Mouse (Mus musculus): ENCODE measurements around the gene Src. TPM values are rescaled to one million over a fixed set of nuclear protein-coding genes. Genes with fewer than 3 reads are reported as not detected.
"Not testable (repeated sequence)": the region's sequence is repeated elsewhere in the genome, so short reads cannot be mapped to it uniquely, and the experiment has no call there.

Gene Src
- total RNA-seq (2021): 10 to 100 TPM; 11.8 to 13.7 TPM

DNA sequence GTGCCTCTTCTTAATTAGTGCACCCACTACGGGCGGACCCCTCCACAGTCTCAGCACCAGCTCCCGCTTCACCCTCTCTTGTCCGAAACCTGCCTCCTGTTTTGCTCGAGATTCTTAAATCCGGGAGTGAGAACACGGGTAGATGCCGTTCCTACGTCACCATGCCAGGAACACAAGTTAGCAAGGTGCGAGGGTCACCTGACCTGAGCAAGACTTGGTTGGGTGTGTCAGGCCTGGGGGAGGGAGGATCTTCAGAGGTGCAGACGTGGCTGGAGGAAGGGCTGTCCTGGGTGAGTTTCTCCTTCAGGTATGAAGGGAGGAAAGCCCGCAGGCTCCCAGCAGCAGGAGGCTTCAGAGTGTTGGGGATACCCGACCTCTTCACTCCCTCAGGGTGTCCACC, at the start of gene Src:
Gene Src, plus strand, starts transcription at position 239 of the 400 bp plus-strand sequence.
- no peak for DNase-seq

DNA sequence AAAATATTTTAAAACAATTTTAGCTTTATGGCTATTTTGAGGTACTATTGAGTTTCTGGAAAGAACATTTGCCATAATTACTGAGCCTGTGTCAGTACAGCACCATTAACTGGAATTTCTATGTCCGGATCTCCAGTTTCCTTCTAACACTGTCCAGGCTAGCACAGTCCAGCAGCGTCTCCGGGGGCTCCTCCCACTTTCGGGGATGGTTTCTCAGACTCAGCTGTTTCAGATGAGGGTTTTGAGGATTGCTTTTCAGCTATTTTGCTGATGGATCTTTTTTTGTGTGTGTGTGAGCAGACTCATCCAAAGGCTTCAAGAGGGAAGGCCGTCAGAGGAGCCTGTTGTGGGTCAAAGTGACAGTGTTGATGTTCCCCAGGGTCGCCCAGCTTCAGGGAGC, 46.5 kb upstream of the Src start:
- DNase-seq: no peak

DNA sequence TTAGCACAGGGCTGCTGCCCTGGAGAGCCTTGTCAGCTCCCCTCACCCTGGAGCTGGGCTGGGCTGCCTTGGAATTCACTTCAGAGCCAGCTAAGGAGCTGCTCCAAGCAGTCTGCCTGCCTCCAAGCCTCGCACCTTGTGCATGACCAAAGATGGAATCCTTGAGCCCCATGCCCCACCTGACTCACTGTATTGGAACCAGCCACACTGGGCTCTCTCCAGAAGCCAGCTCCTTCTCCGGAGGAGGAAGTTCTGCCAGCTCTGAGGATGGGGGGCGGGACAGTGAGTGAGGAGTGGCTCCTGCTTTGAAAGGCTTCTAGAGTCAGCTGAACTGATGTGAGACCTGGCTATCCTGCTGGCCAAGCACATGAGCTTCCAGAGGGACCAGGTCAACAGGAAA, 44.6 kb upstream of the Src start:
- DNase-seq: no peak

DNA sequence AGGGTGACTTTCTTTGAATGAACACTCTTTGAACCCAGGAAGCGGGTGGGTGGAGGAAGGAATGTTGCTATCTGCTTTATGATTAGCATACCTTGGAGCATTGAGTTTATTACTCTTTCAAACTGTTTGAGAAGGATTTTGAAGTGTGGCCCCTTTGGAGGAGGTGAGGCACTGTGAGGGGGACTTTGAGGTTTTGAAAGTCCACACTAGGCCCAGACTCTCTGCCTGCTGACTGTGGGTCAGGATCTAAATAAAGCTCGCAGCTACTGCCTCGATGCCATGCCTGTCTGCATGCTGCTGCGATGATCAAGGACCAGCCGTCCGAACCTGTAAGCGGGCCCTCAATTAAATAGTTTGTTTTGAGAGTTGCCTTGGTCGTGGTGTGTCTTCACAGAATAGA, 43.2 kb upstream of the Src start:
- DNase-seq: no peak

DNA sequence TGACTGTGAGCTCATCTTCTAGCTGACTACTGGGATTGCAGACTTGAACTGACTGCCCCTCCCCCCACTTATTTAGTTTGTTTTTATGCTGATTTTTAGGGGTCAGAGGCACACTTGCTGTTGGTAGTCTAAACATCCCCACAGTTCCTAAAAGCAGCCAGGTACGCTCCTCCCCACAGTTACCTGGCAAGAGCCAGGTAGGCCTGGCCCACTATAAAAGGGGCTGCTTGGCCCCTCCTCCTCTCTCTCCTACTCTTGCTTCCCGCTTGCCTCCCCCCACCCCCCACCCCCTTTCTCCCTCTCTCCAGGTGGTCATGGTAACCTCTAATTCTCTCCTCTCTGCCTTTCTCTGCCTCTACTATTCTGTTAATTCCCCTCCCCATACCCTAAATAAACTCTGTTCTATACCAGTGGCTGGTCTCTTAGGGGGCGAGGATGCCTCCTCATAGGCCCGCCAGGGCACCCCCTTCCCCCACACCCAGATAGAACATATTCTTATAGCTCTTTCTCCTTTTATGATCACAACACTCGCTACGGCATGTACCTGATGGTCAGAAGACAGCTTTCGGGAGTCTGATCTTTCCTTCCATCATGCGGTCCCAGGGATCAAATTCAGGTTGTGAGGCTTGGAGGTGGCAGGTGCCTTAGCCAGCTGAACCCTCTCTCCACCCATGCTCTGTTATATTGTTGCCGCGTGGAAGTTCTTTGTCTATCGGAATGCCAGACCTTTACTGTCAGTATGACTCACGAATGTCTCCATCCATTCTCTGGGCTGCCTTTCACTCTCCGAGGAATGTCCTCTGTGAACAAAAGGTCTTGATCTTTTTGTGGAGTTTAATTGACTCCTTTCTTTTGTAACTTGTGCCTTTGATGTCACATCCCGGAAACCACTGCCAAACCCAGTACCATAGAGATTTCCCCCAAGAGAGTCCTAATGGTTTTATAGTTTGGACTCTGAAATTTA, 42.2 kb upstream of the Src start:
- no peak for DNase-seq

DNA sequence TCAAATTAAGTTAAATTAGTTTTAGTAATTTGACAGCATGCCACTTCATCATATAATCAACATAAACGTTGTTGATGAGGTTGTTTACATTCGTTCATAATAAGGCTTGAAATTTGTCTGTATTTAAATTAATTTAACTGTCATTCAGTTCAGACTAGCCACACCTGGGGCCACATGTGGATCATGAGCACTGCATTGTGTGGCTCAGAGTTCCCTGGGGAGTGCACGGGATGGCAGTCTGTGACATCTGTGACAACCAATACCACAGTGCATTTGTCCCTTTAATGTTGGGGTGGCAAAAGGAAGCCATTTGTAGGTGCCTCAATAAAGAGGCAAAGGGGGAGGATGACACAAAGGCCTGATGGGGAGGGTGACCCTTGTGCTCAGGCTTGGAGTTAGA, 41.2 kb upstream of the Src start:
- DNase-seq: no peak

DNA sequence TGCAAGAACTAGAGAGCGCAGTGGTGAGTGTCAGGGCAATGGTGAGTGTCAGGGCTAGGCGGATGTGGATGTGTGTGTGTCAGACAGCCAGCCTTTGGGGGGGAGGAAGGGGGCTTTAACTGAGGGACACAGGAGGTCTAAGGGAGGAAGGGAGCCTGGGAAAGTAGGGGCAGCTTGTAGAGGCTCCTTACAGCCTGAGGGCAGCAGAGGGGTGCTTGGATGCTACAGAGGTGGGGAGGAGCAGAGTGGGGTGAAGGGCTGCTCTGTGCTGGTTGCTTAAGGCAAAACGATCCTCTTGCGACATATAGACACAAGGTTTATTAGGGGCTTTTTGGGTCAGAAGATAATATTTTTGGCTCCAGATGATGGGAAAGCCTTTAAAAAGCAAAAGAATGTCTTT, 33.4 kb upstream of the Src start:
- no peak for DNase-seq

DNA sequence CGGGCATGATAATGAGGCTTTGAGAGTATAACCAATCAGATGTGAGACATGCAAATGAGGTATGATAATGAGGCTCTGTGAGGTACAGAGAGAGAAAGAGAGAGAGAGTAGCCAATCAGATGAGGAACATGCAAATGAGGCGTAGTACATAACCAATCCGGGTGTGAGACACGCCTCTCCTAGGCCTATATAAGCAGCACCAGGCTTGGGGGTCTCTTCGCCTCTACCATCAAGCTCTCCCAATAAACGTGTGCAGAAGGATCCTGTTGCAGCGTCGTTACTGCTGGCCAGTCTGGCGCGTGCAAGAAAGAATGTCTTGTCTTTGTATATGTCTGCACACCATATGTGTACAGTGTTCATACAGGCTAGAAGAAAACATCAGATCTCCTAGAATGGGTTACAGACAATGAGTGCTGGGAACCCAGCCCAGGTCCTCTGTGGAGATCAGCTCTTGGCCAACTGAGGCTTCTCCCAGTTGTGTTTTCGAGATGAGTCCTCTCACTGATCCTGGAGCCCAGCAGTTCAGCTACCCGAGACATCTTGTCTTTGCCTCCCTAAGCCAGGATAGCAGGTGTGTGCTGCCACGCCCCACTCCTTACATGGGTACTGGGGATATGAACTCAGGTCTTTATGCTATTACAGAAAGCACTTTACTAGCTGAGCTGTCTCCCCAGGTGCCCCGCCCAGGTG, 29.2 kb upstream of the Src start:
- not testable (repeated sequence) for DNase-seq

DNA sequence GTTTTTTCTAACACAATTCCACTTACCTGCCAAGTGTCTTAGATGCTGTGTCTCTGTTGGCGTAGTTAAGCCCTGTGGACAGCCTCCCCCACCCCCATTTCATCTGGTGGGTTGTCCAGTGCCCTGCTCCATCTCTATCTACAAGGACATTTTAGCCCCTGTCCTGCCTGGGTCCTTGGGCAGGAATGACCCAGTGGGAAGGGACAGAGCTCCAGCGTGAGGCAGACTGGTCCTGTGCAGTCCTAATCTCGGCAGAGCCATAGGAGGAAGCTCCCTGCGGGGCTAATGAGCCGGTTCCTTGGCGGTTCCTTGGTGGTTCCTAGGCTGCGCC, 28.7 kb upstream of the Src start:
- DNase-seq: no peak

DNA sequence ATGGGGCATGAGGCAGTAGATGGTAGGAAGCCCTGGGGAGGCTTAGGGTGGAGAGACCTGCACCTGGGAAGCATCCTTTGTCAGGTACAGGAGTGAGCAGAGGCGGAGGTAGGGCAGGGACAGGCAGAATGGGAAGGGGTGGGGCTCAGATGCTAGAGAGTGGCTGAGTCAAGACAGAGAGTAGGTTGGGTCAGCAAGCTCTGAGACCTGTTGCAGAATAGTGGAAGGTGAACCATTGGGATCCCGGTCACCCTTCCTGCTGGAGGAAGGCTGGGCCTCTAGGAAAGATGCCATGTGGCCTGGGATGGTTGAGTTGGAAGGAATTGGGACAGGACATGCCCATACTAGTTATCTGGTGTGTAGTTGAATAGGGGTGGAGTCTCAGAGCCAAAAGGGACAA, 25.9 kb upstream of the Src start:
- no peak for DNase-seq

DNA sequence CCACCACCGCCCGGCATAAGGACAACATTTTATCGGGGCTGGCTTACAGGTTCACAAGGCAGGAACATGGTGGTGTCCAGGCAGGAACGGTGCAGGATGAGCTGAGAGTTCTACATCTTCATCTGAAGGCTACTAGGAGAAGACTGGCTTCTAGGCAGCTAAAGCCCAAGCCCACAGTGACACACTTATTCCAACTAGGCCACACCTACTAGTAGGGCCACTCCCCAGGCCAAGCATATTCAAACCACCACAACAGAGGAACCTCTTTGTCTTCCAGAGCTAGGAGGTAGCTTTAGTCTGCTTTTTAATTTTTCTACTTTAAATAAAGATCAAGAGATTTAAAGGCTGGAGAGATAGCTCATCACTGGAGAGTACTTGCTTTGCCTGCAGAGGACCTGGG, 24.7 kb upstream of the Src start:
- no peak for DNase-seq

DNA sequence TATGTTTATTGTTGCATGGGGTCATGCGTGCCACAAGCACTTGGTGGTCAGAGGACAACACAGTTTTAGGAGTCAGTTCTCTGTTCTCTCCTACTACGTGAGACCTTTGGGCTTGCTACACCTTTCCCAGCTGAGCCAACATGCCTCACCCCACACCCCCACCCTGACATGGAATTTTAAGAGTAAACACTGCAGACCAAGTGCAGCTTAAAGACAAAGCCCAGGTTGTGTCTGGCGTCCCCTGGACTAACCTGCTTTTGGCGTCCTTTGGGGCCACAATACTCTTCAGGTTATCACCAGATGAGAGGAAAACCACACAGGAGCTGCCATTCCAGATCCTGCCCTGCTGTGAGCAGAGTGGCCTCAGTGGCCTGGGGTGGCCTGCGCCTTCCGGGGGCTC, 23.4 kb upstream of the Src start:
- no peak for DNase-seq

DNA sequence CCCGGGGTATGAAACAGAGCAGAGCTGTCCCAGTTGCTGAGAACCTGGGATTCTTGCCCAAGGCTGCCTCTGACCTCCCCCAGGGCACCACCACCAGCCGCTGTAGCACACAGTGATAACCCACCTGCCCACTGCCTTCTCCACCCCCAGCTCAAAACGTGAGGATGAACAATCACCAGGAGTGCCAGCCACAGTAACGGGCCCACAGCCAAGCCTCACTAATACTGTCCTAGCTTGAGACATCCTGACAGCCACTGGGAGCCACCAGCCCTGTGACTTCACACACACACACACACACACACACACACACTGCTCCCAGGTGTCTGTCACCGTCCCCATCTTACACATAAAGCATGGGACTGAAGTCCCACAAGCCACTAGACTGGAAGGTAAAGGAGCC, 22.9 kb upstream of the Src start:
- no peak for DNase-seq

DNA sequence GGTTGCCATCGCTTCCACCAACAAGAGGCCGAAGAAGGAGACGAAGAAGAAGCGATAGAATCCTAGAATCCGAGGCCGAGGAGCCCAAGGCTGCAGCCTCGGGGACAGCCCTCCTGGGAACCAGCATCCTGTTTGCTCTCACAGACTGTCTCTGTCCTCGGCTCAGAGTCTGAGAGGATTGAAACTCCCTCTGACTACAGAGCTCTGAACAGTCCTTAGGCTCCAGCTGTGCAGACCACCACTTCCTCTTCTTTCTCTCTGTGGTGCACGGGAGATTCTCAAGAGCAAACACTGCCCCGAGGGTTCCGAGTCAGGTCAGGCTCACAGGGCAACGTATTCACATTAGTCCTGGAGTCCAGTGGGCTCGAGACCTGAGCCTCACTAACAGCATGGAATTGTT, 22.3 kb upstream of the Src start:
- no peak for DNase-seq

DNA sequence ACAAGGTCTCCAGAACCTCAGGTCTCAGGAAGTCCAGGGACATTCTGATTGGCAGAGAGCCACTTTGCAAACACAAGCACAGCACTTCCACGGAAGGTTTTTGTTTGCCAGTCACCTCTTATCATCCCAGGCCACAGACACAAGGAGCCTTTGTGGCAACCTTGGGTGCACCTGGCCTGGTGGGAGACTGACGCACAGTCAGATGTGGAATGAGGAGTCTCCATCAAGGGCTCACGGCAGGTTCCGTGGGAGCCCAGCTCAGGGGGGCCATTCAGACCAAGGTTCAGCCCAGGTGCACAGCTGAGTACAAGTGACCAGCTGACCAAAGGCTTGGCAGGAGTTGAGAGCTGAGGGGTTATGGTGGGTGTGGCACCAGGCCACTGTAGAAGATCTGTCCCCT, 20.9 kb upstream of the Src start:
- DNase-seq: no peak

DNA sequence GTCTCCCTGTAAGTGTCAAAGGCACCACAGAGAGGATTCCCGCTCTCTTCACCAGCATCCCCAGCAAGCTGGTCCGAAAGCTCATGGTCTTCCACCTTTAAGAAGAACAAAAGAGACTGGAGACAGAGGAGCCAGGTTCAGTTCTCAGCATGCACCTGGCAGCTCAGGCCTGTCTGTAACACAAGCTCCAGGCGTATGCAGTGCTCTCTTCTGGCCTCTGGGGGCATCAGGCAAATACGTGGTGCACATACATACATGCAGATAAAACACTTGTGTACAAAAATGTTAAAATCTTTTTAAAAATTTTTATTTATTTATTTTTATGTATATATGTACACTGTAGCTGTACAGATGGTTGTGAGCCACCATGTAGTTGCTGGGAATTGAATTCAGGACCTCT, 19.7 kb upstream of the Src start:
- no peak for DNase-seq

DNA sequence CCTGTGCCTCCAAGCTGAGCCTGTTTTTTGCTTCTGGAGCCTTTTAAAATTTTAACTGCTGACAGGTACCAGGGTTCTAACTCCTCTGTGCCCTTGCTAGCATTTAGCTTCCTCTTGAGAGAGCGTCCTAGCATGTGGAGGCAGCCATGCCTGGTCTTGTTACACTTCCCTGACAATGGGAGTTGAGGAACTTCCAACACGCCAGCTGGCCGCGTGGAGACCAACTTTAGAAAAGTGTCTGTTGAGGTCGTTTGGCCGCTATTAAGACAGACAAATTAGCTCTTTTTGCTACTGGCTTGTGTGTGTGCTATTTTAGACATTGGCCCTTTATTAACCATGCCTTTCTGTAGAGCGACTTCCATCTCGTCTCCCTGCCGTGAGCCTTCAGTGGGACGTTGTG, 18.4 kb upstream of the Src start:
- no peak for DNase-seq

DNA sequence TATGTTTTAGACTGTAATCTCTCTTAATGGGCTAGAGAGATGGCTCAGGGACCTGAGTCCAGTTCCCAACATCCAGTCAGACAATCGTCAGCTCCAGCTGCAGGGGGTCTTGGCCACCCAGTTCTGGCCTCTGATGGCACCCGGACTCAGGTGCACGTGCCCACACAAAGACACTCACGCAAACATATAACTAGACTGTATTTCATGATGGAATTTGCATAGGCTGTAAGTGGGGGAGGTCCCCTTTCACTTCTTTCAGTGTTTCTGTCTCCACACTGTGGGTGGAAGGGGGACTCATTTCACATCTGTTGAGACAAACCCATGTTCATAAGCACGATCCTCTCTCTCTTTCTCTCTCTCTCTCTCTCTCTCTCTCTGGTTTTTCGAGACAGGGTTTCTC, 17.8 kb upstream of the Src start:
- DNase-seq: no peak

DNA sequence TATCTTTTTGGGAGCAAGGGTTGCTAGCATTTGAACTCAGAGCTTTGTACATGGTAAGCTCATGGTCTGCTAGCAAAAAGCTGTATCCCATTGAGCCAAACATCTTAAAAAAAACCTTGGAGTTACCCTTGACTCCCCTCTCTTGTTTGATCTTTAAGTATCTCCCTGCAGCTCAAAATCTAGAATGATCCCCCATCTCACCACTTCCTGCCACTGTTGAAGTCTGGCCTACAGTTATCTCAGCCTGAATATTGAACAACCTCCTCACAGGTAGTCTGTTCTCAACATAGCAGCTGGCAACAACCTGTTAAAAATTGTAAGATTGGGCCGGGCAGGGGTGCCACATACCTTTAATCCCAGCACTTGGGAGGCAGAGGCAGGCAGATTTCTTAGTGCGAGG, 17.0 kb upstream of the Src start:
- no peak for DNase-seq

DNA sequence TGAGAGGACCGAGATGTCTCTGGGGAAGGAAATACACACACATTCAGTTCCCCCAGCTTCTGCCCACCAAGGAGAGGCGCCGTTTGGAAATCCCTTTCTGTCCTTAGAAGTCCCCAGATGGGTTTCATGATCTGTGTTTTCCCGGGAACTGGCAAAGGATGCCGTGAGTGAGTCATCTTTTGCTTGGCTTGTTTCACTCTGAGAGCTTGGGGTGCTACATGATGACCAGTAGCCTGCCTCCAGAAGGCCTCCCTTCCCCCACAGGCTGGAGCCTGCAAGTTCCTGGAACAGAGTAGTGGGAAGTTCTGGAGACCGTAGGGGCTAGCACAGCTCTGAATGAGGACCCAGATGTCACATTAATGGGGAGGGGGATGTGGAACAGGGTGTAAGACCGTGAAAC, 10.6 kb upstream of the Src start:
- peak; percentile 66 for DNase-seq

DNA sequence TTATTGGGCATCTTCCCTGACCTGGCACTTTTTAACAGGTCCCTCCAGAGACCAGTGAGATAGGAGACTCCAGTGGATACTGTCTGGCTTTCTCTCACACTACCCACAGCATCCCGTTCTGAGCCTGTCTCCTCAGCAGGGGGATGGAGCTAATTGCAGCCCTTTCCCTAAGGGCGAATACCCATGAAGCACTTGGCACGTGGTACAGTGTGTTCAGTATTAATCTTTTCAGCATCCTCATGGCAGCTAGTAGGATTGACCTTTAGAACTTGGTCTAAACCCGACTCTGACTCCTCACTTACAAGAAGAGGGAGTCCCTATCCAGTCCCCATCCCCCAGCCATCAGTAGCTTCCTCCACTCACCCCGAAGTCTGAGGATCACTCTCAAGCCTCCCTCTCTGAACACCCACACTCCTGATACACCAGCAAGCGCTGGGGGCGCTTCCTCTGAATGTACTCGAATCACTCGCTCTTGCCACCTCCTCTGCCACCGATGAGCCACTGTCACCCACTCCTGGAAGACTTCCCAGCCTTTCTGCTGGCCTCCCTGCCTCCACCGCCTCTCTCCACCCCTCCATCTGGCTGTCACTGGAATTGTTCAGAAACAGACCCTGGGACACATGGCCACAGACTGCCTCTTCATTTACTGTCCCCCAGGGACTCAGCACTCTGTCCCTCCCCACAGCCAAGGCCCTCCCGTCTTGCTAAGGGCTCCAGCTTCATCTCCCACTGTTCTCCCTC, 8.3 kb upstream of the Src start:
- no peak for DNase-seq

DNA sequence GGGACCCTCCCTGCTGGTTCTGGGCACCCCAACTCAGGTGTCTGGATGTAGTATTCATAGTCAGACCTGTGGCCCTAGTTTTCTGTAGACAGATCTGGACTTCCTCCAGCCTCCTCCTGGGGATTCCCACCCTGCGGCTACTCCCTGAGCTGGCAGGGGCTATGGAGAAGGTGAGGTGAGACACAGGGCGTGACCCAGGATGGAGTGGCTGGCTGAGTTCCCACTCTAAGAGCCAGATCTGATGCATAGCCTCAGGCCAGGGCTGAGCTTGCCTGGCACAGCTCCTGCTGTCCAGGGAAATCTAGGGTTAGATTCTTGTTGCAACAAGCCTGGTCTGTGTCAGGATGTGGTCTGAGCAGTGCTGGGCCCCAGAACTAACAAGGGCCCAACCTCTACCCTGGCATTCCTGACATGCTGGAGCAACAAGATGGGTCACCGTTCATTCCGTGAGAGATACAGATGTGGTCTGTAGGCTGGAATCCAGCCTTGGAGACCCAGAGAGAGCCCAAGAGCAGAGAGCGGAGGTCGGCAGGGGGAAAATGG, 7.0 kb upstream of the Src start:
- DNase-seq: peak; percentile 23

DNA sequence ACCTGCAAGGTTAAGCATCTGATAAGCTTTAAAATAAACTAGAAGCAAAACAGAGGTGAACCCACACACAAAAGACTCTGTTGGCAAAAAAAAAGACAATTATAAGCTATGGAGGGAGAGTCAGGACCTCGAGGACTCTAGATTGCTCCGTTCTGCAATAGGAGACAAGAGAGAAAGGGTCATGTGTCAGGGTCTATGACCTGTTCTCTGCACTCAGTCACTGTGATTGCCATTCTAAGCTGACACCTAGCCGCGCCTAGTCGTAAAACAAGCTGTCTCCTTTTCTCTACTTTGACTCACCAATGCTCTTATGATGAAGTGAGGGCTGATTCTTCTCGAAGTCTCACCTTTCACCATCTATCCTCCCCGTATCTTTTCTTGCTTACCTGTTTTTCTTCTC, 5.7 kb upstream of the Src start:
- no peak for DNase-seq
